Mouse (Mus musculus) forebrain, embryonic 15.5 days (tissue): ENCODE results near the gene Olfr617. TPM values are rescaled to one million over a fixed set of nuclear protein-coding genes. Genes with fewer than 3 reads are reported as not detected.
"Not testable (repeated sequence)": the region's sequence is repeated elsewhere in the genome, so short reads cannot be mapped to it uniquely, and the experiment has no call there.

ENCODE experiments used
- ATAC-seq: fragments of 200-750 bp; cut with Nextera tagmentation; replicated peaks from 2 replicates; pipeline ENCODE4 v1.8.0; 2017; ENCODE audit warnings: mild to moderate bottlenecking, moderate TSS enrichment, moderate library complexity
- H3K27ac ChIP-seq: fragments of 300-500 bp; sonication (generic); replicated peaks from 2 replicates; pipeline ENCODE4 v1.5.1; 2015; ENCODE audit warnings: mild to moderate bottlenecking, inconsistent platforms
- H3K27me3 ChIP-seq: fragments of 300-500 bp; sonication (generic); 2 replicates; pipeline ENCODE4 v1.6.1; 2015; ENCODE audit warnings: inconsistent platforms
- H3K36me3 ChIP-seq: fragments of 300-500 bp; sonication (generic); 2 replicates; pipeline ENCODE4 v1.6.1; 2015; ENCODE audit warnings: mild to moderate bottlenecking, inconsistent platforms
- H3K4me1 ChIP-seq: fragments of 300-500 bp; sonication (generic); 2 replicates; pipeline ENCODE4 v1.6.1; 2015; ENCODE audit warnings: inconsistent platforms
- H3K4me2 ChIP-seq: fragments of 300-500 bp; sonication (generic); replicated peaks from 2 replicates; pipeline ENCODE4 v1.6.1; 2015; ENCODE audit warnings: mild to moderate bottlenecking, inconsistent platforms
- H3K4me3 ChIP-seq: fragments of 300-500 bp; sonication (generic); 2 replicates; pipeline ENCODE4 v1.5.1; 2015; ENCODE audit warnings: mild to moderate bottlenecking, inconsistent platforms
- H3K9ac ChIP-seq: fragments of 300-500 bp; sonication (generic); replicated peaks from 2 replicates; pipeline ENCODE4 v1.6.1; 2015; ENCODE audit warnings: mild to moderate bottlenecking, inconsistent platforms
- H3K9me3 ChIP-seq: fragments of 300-500 bp; sonication (generic); 2 replicates; pipeline ENCODE4 v1.6.1; 2016; ENCODE audit warnings: inconsistent platforms
- WGBS: fragments of 180-500 bp; shearing (Covaris S2); methylation state at CpG from one replicate; pipeline ENCODE4 v1.1.7; 2015; ENCODE audit warnings: mixed read lengths; 5-methylcytosine and 5-hydroxymethylcytosine counted together
- microRNA-seq: library from miRNA; unstranded; fragments of <30 nt; microRNA quantifications from one replicate; pipeline ENCODE4, GENCODE M21; 2016
- polyA plus RNA-seq: library from polyadenylated mRNA; unstranded; fragments of >200 nt; fragmentation: Nextera tagmentation; extraction: Ambion mirVana; gene quantifications from 2 replicates; pipeline ENCODE4 v1.2.1, GENCODE M21; 2015

Gene Olfr617
- not detected in 2 replicates for polyA plus RNA-seq

GRCm38 (mm10) chr7:103572761-103573160 lies at the start of gene Olfr617:
Gene Olfr617, plus strand, starts transcription at chr7:103573061.
- Histone ChIP-seq H3K27me3 (no peaks in the 10 kb centered on the region), H3K9me3 (no peaks in the 10 kb centered on the region), H3K27ac (no peak within 1 kb of the TSS), H3K4me2 (no peak within 1 kb of the TSS), H3K9ac (no peak within 1 kb of the TSS), H3K4me3 (no peak within 1 kb of the TSS), H3K36me3 (no peaks in the 10 kb centered on the region), H3K4me1 (no peaks in the 10 kb centered on the region)
- WGBS, result 88% methylated on average over 1 of the region's 1 CpGs
- no peak for ATAC-seq

- H3K4me2 ChIP-seq, ATAC-seq: not testable (repeated sequence)
These were observed 30.2 kb upstream of the Olfr617 start, which contains the start of gene Olfr612 for GRCm38 (mm10) chr7:103542617-103543016. Gene Olfr612, minus strand, starts transcription at chr7:103542717.

GRCm38 (mm10) chr7:103547774-103548173 lies 25.1 kb upstream of the Olfr617 start, which contains the start of gene Olfr613:
Gene Olfr613, plus strand, starts transcription at chr7:103548074.
- Histone ChIP-seq H3K27me3 (no peaks in the 10 kb centered on the region), H3K27ac (no peak within 1 kb of the TSS), H3K4me2 (no peak within 1 kb of the TSS), H3K4me3 (no peak within 1 kb of the TSS), H3K9me3 (no peaks in the 10 kb centered on the region), H3K4me1 (no peaks in the 10 kb centered on the region), H3K9ac (no peak within 1 kb of the TSS), H3K36me3 (no peaks in the 10 kb centered on the region)
- 86% methylated on average over 2 of the region's 2 CpGs for WGBS
- ATAC-seq, result no peak

More at GRCm38 (mm10) chr7:103542617-103543016, 30.2 kb upstream of the Olfr617 start, which contains the start of gene Olfr612:
- H3K9ac ChIP-seq, H3K27me3 ChIP-seq, H3K36me3 ChIP-seq, H3K4me3 ChIP-seq, H3K9me3 ChIP-seq, H3K27ac ChIP-seq, H3K4me1 ChIP-seq: not testable (repeated sequence)
- 84% methylated on average over 2 of the region's 2 CpGs for WGBS

GRCm38 (mm10) chr7:103555779-103556178 lies 17.1 kb upstream of the Olfr617 start, which contains the start of gene Olfr615:
Gene Olfr615, plus strand, starts transcription at chr7:103556079.
- Histone ChIP-seq H3K4me3 (no peak within 1 kb of the TSS), H3K9ac (no peak within 1 kb of the TSS), H3K4me2 (no peak within 1 kb of the TSS), H3K36me3 (no peaks in the 10 kb centered on the region), H3K27ac (no peak within 1 kb of the TSS), H3K27me3 (no peaks in the 10 kb centered on the region), H3K9me3 (no peaks in the 10 kb centered on the region), H3K4me1 (no peaks in the 10 kb centered on the region)
- WGBS, result 84% methylated on average over 2 of the region's 2 CpGs
- ATAC-seq, result no peak

- no peaks in the 10 kb centered on the region for H3K4me1 ChIP-seq
- no peaks in the 10 kb centered on the region for H3K27me3 ChIP-seq
- no peak within 1 kb of the TSS for H3K4me3 ChIP-seq
- H3K9ac ChIP-seq, result no peak within 1 kb of the TSS
- no peak within 1 kb of the TSS for H3K4me2 ChIP-seq
- no peaks in the 10 kb centered on the region for H3K36me3 ChIP-seq
- H3K27ac ChIP-seq, result no peak within 1 kb of the TSS
- no peak for ATAC-seq
- no peaks in the 10 kb centered on the region for H3K9me3 ChIP-seq
- 83% methylated on average over 3 of the region's 3 CpGs for WGBS
These were observed 3.8 kb upstream of the Olfr617 start, which contains the start of gene Olfr616 for GRCm38 (mm10) chr7:103569043-103569442. Gene Olfr616, minus strand, starts transcription at chr7:103569143.

- Histone ChIP-seq H3K36me3 (no peaks in the 10 kb centered on the region), H3K4me3 (no peak within 1 kb of the TSS), H3K27me3 (no peaks in the 10 kb centered on the region), H3K4me1 (no peaks in the 10 kb centered on the region), H3K9ac (no peak within 1 kb of the TSS), H3K4me2 (no peak within 1 kb of the TSS), H3K27ac (no peak within 1 kb of the TSS), H3K9me3 (no peaks in the 10 kb centered on the region)
- 50% methylated on average over 2 of the region's 2 CpGs for WGBS
- no peak for ATAC-seq
These were observed 16.9 kb downstream of the Olfr617 start, which contains the start of gene Olfr618 for GRCm38 (mm10) chr7:103589803-103590202. Gene Olfr618, plus strand, starts transcription at chr7:103590103.

- Histone ChIP-seq H3K4me3 (no peak within 1 kb of the TSS), H3K4me2 (no peak within 1 kb of the TSS), H3K27me3 (no peaks in the 10 kb centered on the region), H3K9me3 (no peaks in the 10 kb centered on the region), H3K27ac (no peak within 1 kb of the TSS), H3K9ac (no peak within 1 kb of the TSS), H3K36me3 (no peaks in the 10 kb centered on the region), H3K4me1 (no peaks in the 10 kb centered on the region)
- no peak for ATAC-seq
These were observed 27.4 kb downstream of the Olfr617 start, which contains the start of gene Olfr619 for GRCm38 (mm10) chr7:103600275-103600674. Gene Olfr619, plus strand, starts transcription at chr7:103600575.

GRCm38 (mm10) chr7:103607425-103607824 lies 34.6 kb downstream of the Olfr617 start:
- no peaks in the 10 kb centered on the region for H3K36me3 ChIP-seq
- 90% methylated on average over 2 of the region's 2 CpGs for WGBS

GRCm38 (mm10) chr7:103612434-103612833 lies 39.6 kb downstream of the Olfr617 start, which contains the start of gene Olfr620:
Gene Olfr620, minus strand, starts transcription at chr7:103612534.
- no peaks in the 10 kb centered on the region for H3K27me3 ChIP-seq
- no peaks in the 10 kb centered on the region for H3K9me3 ChIP-seq
- no peak within 1 kb of the TSS for H3K4me2 ChIP-seq
- H3K4me3 ChIP-seq, result no peak within 1 kb of the TSS
- WGBS, result 82% methylated on average over 2 of the region's 2 CpGs
- no peak within 1 kb of the TSS for H3K27ac ChIP-seq
- H3K36me3 ChIP-seq, result no peaks in the 10 kb centered on the region
- H3K9ac ChIP-seq, result no peak within 1 kb of the TSS
- H3K4me1 ChIP-seq, result no peaks in the 10 kb centered on the region
- no peak for ATAC-seq

More at GRCm38 (mm10) chr7:103607425-103607824, 34.6 kb downstream of the Olfr617 start:
- H3K9me3 ChIP-seq, result no peaks in the 10 kb centered on the region
- no peak overlapping the region for H3K4me3 ChIP-seq
- no peak overlapping the region for H3K4me2 ChIP-seq
- ATAC-seq, result no peak
- H3K27me3 ChIP-seq, result no peaks in the 10 kb centered on the region
- no peak overlapping the region for H3K27ac ChIP-seq
- H3K4me1 ChIP-seq, result no peaks in the 10 kb centered on the region
- no peak overlapping the region for H3K9ac ChIP-seq

Small RNA genes within 50 kb of the gene (microRNA-seq; reads per million reads assigned to microRNA genes)
- not detected for gene Gm26506

Other genes with a start within 250 kb of the Olfr617 start
- gene Olfr598, start 249.5 kb upstream of the Olfr617 start, polyA plus RNA-seq, result not detected in 2 replicates
- not detected in 2 replicates for gene Olfr599, start 237.1 kb upstream of the Olfr617 start, polyA plus RNA-seq
- not detected in 2 replicates for gene Olfr600, start 223.4 kb upstream of the Olfr617 start, polyA plus RNA-seq
- gene Olfr601, start 210.4 kb upstream of the Olfr617 start, polyA plus RNA-seq, result not detected in 2 replicates
- not detected in 2 replicates for gene Olfr603, start 186.9 kb upstream of the Olfr617 start, polyA plus RNA-seq
- not detected in 2 replicates for gene Usp17lc, start 158.0 kb upstream of the Olfr617 start, polyA plus RNA-seq
- not detected in 2 replicates for gene Olfr605, start 127.6 kb upstream of the Olfr617 start, polyA plus RNA-seq
- gene Olfr606, start 124.0 kb upstream of the Olfr617 start, polyA plus RNA-seq, result not detected in 2 replicates
- gene Olfr607, start 108.9 kb upstream of the Olfr617 start, polyA plus RNA-seq, result not detected in 2 replicates
- gene Olfr608, start 103.2 kb upstream of the Olfr617 start, polyA plus RNA-seq, result not detected in 2 replicates
- gene Olfr609, start 75.0 kb upstream of the Olfr617 start, polyA plus RNA-seq, result not detected in 2 replicates
- gene Olfr610, start 60.9 kb upstream of the Olfr617 start, polyA plus RNA-seq, result not detected in 2 replicates
- gene Olfr611, start 52.2 kb upstream of the Olfr617 start, polyA plus RNA-seq, result not detected in 2 replicates
- gene Olfr612, start 30.3 kb upstream of the Olfr617 start, polyA plus RNA-seq, result not detected in 2 replicates
- gene Olfr613, start 25.0 kb upstream of the Olfr617 start, polyA plus RNA-seq, result not detected in 2 replicates
- gene Olfr615, start 17.0 kb upstream of the Olfr617 start, polyA plus RNA-seq, result not detected in 2 replicates
- not detected in 2 replicates for gene Olfr616, start 3.9 kb upstream of the Olfr617 start, polyA plus RNA-seq
- gene Olfr618, start 17.0 kb downstream of the Olfr617 start, polyA plus RNA-seq, result not detected in 2 replicates
- gene Olfr619, start 27.5 kb downstream of the Olfr617 start, polyA plus RNA-seq, result not detected in 2 replicates
- gene Olfr620, start 39.5 kb downstream of the Olfr617 start, polyA plus RNA-seq, result not detected in 2 replicates
- gene Olfr622, start 69.6 kb downstream of the Olfr617 start, polyA plus RNA-seq, result not detected in 2 replicates
- not detected in 2 replicates for gene Olfr623, start 90.6 kb downstream of the Olfr617 start, polyA plus RNA-seq
- not detected in 2 replicates for gene Olfr624, start 98.1 kb downstream of the Olfr617 start, polyA plus RNA-seq
- not detected in 2 replicates for gene Olfr625-ps1, start 109.7 kb downstream of the Olfr617 start, polyA plus RNA-seq
- not detected in 2 replicates for gene Olfr243, start 141.6 kb downstream of the Olfr617 start, polyA plus RNA-seq
- not detected in 2 replicates for gene Olfr628, start 157.3 kb downstream of the Olfr617 start, polyA plus RNA-seq
- not detected in 2 replicates for gene Olfr629, start 171.9 kb downstream of the Olfr617 start, polyA plus RNA-seq
- gene Olfr630, start 184.3 kb downstream of the Olfr617 start, polyA plus RNA-seq, result not detected in 2 replicates
- not detected in 2 replicates for gene Olfr69, start 198.5 kb downstream of the Olfr617 start, polyA plus RNA-seq
- not detected in 2 replicates for gene Olfr68, start 206.6 kb downstream of the Olfr617 start, polyA plus RNA-seq
- not detected in 2 replicates for gene Olfr67, start 218.8 kb downstream of the Olfr617 start, polyA plus RNA-seq
- gene Hbb-bt, start 240.9 kb downstream of the Olfr617 start, polyA plus RNA-seq, result 1,298 and 1,407 TPM in 2 replicates